20 mouse cellular contexts compared by ENCODE assay signal in genomic region chr10:77690356-77690807, GRCm38 (mm10). TPM values are rescaled to one million over a fixed set of nuclear protein-coding genes. Genes with fewer than 3 reads are reported as not detected.
"Had no signal": no experiment of that assay in that cellular context is flagged by ENCODE, and none has a peak within 500 bp of the region (broad histone marks: within the 10 kb centered on the region; RNA-seq: fewer than 3 reads in every experiment).

TSS of gene Gm19402 (minus strand) at chr10:77690757.

RNA-seq across cellular contexts. Expression of gene Gm19402, which starts in this region (rescaled TPM):
- polyA plus RNA-seq: heart, adult 2 months; heart, embryonic 11.5 days; heart, embryonic 13.5 days; heart, embryonic 15.5 days; heart, postnatal 0 days; hindbrain, embryonic 13.5 days; hindbrain, embryonic 15.5 days; hindbrain, postnatal 0 days; intestine, embryonic 14.5 days; intestine, embryonic 16.5 days; kidney, adult 2 months; kidney, embryonic 15.5 days; kidney, postnatal 0 days; large intestine, adult 2 months; limb, embryonic 11.5 days; limb, embryonic 13.5 days; limb, embryonic 15.5 days; liver, adult 2 months; liver, embryonic 12.5 days; liver, embryonic 14.5 days had no signal
